Comparison of ENCODE assay signal across 32 mouse cellular contexts in the genomic region with DNA sequence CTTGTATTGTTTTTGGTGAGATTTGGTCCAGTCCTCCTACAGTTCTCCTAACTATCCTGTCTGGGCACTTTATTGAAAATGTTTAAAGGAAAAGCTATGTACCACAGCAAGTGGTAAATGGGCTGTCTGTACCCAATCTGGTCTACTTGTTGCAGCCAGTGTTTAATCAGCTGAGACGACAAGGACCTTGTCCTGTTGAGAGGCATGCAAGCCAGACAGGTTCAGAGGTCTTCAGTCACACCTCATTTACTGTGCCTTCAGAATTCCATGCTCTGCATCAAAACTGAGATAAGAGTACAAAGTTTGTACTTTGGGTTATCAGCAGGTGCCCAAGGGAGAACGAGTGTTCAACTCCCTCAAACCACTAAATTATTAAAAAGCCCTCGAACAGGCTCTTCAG. TPM values are rescaled to one million over a fixed set of nuclear protein-coding genes. Genes with fewer than 3 reads are reported as not detected.
DNase-seq lines count a peak whose midpoint lies in the region; ATAC-seq and TF ChIP-seq lines count a peak whose summit lies in the region.
"Had no signal": no experiment of that assay in that cellular context is flagged by ENCODE, and none has a peak within 500 bp of the region (broad histone marks: within the 10 kb centered on the region; RNA-seq: fewer than 3 reads in every experiment).

No protein-coding gene starts in this region.

- H3K9me3 ChIP-seq in liver, embryonic 15.5 days (replicated peaks), result no peaks in the 10 kb centered on the region
- no peaks in the 10 kb centered on the region for H3K9me3 ChIP-seq in liver, embryonic 11.5 days (ENCODE audit: control insufficient read depth, low read length)
- H3K9me3 ChIP-seq in intestine, embryonic 15.5 days, result no peaks in the 10 kb centered on the region
- no peaks in the 10 kb centered on the region for H3K9me3 ChIP-seq in intestine, postnatal 0 days (ENCODE audit: control insufficient read depth)
- H3K9me3 ChIP-seq: forebrain, embryonic 10.5 days; G1E; limb, embryonic 15.5 days; megakaryocyte, embryonic 14.5 days; neural tube, embryonic 12.5 days had no signal

- no peaks in the 10 kb centered on the region for H3K36me3 ChIP-seq in liver, embryonic 15.5 days (replicated peaks)
- H3K36me3 ChIP-seq in liver, embryonic 11.5 days (ENCODE audit: control insufficient read depth, insufficient read depth, low read length), result no peaks in the 10 kb centered on the region
- H3K36me3 ChIP-seq in intestine, embryonic 15.5 days, result no peaks in the 10 kb centered on the region
- H3K36me3 ChIP-seq in intestine, postnatal 0 days (ENCODE audit: control insufficient read depth, insufficient read depth), result no peaks in the 10 kb centered on the region
- H3K36me3 ChIP-seq: forebrain, embryonic 10.5 days; G1E; limb, embryonic 15.5 days; neural tube, embryonic 12.5 days had no signal

- no peak for TF ChIP-seq CTCF in intestine, postnatal 0 days (IDR thresholded peaks at IDR 0.05; ENCODE audit: low read depth)

- ATAC-seq in liver, embryonic 15.5 days (ENCODE audit: insufficient read depth), result peak; percentile 44; the same call in 1 of the 2 replicates
- ATAC-seq in liver, embryonic 11.5 days (replicated peaks; ENCODE audit: low FRiP score), result no peak
- ATAC-seq in intestine, embryonic 15.5 days, result peak; percentile 90
- ATAC-seq in intestine, postnatal 0 days, result peak; percentile 93
- ATAC-seq: forebrain, embryonic 16.5 days; hindbrain, postnatal 0 days; Patski had no signal

- no peak overlapping the region for H3K9ac ChIP-seq in liver, embryonic 15.5 days
- H3K9ac ChIP-seq in liver, embryonic 11.5 days (ENCODE audit: low read depth, low read length), result no peak overlapping the region
- no peak overlapping the region for H3K9ac ChIP-seq in intestine, embryonic 15.5 days
- H3K9ac ChIP-seq in intestine, postnatal 0 days (ENCODE audit: low read depth, low read length), result no peak overlapping the region
- H3K9ac ChIP-seq: limb, embryonic 15.5 days; neural tube, embryonic 12.5 days had no signal

- H3K27me3 ChIP-seq in liver, embryonic 15.5 days, result peaks cover 12% of the 10 kb centered on the region
- peaks cover 27% of the 10 kb centered on the region for H3K27me3 ChIP-seq in liver, embryonic 11.5 days (replicated peaks; ENCODE audit: control insufficient read depth, insufficient read depth, low read length)
- H3K27me3 ChIP-seq in intestine, embryonic 15.5 days (replicated peaks), result 0 out of 2 replicates have a peak, but pooled peaks cover 5% of the 10 kb centered on the region
- H3K27me3 ChIP-seq in intestine, postnatal 0 days (replicated peaks; ENCODE audit: control insufficient read depth, insufficient read depth, low read length), result no peaks in the 10 kb centered on the region; the same call in 1 of the 2 replicates
- H3K27me3 ChIP-seq: CH12.LX; neural tube, embryonic 12.5 days had no signal

- no peak overlapping the region for H3K4me2 ChIP-seq in liver, embryonic 15.5 days
- H3K4me2 ChIP-seq in liver, embryonic 11.5 days, result no peak overlapping the region
- no peak overlapping the region for H3K4me2 ChIP-seq in intestine, embryonic 15.5 days (replicated peaks)
- no peak overlapping the region for H3K4me2 ChIP-seq in intestine, postnatal 0 days (replicated peaks; ENCODE audit: low read depth)
- H3K4me2 ChIP-seq: heart, embryonic 11.5 days; limb, embryonic 15.5 days; neural tube, embryonic 12.5 days had no signal

- H3K27ac ChIP-seq in liver, embryonic 15.5 days (replicated peaks), result no peak overlapping the region
- no peak overlapping the region for H3K27ac ChIP-seq in liver, embryonic 11.5 days (ENCODE audit: low read depth, low read length)
- no peak overlapping the region for H3K27ac ChIP-seq in intestine, embryonic 15.5 days
- H3K27ac ChIP-seq in intestine, postnatal 0 days (ENCODE audit: low read depth, low read length), result no peak overlapping the region; the same call in 1 of the 2 replicates
- H3K27ac ChIP-seq: forebrain, embryonic 10.5 days; hindbrain, postnatal 0 days; left cerebral cortex, adult 2 months; limb, embryonic 15.5 days; neural tube, embryonic 12.5 days had no signal

- H3K4me1 ChIP-seq in liver, embryonic 15.5 days (replicated peaks), result no peaks in the 10 kb centered on the region
- no peaks in the 10 kb centered on the region for H3K4me1 ChIP-seq in liver, embryonic 11.5 days (replicated peaks; ENCODE audit: control insufficient read depth, insufficient read depth, low read length)
- H3K4me1 ChIP-seq in intestine, embryonic 15.5 days (replicated peaks), result no peaks in the 10 kb centered on the region
- no peaks in the 10 kb centered on the region for H3K4me1 ChIP-seq in intestine, postnatal 0 days (replicated peaks; ENCODE audit: control insufficient read depth, insufficient read depth, low read length)
- H3K4me1 ChIP-seq: forebrain, embryonic 10.5 days; limb, embryonic 15.5 days; megakaryocyte, embryonic 14.5 days; neural tube, embryonic 12.5 days had no signal

- 50% methylated on average over 3 of the region's 3 CpGs for WGBS in liver, embryonic 15.5 days (ENCODE audit: insufficient replicate concordance)
- 53% methylated on average over 3 of the region's 3 CpGs for WGBS in liver, embryonic 11.5 days
- WGBS in intestine, embryonic 15.5 days, result 54% methylated on average over 3 of the region's 3 CpGs
- WGBS in intestine, postnatal 0 days, result 46% methylated on average over 3 of the region's 3 CpGs

- DNase-seq in liver, embryonic 11.5 days (ENCODE audit: low spot score), result no peak
- DNase-seq in kidney, postnatal 25 days, result peak; percentile 4 to 43
- no peak for DNase-seq in ovary, postnatal 10 days (ENCODE audit: low spot score)
- no peak for DNase-seq in natural killer cell, adult 2 months (ENCODE audit: low spot score in 2 of 2)
- DNase-seq: adrenal gland, adult 2 months; B cell, adult 2 months; cerebellum, adult 11 months; cerebellum, adult 9-11 months; gastrocnemius, postnatal 14 days; heart, adult 11 months; heart, postnatal 10 days; layer of hippocampus, adult 9-11 months; left cerebral cortex, postnatal 4 days; lung, postnatal 36 days; midbrain, embryonic 14.5 days; retina, postnatal 1 day; thymus, adult 18-20 months; thymus, postnatal 36 days had no signal

- H3K4me3 ChIP-seq in liver, embryonic 15.5 days (replicated peaks), result no peak overlapping the region
- H3K4me3 ChIP-seq in liver, embryonic 11.5 days (ENCODE audit: low read depth, low read length), result no peak overlapping the region
- H3K4me3 ChIP-seq in intestine, embryonic 15.5 days (replicated peaks), result no peak overlapping the region
- no peak overlapping the region for H3K4me3 ChIP-seq in intestine, postnatal 0 days (ENCODE audit: low read depth, low read length)
- H3K4me3 ChIP-seq: forebrain, embryonic 10.5 days; left cerebral cortex, adult 2 months; limb, embryonic 15.5 days; megakaryocyte, embryonic 14.5 days; neural tube, embryonic 12.5 days had no signal

RNA-seq across cellular contexts. Expression of a gene that starts 13.7 kb away (rescaled TPM):
- 9.6 and 10.8 TPM in 2 replicates for polyA plus RNA-seq in liver, embryonic 15.5 days (2015; fragmentation: Nextera tagmentation; extraction: Ambion mirVana)
- polyA plus RNA-seq in liver, embryonic 11.5 days (2014; fragmentation: Nextera tagmentation; extraction: Ambion mirVana), result 37.7 and 38.7 TPM in 2 replicates
- polyA plus RNA-seq in intestine, embryonic 15.5 days (2015; fragmentation: Nextera tagmentation; extraction: Ambion mirVana), result 28.0 and 29.2 TPM in 2 replicates
- 11.9 and 14.4 TPM in 2 replicates for polyA plus RNA-seq in intestine, postnatal 0 days (2015; fragmentation: Nextera tagmentation; extraction: Ambion mirVana)

Comparison
In these comparisons a context has a peak if more than half of its experiments do, and no peak if none do; other contexts are left out.
1. DNase-seq: peak in kidney, postnatal 25 days (2 of 2); none in liver, embryonic 11.5 days (single experiment), ovary, postnatal 10 days (single experiment) and natural killer cell, adult 2 months (0 of 2).